Mouse (Mus musculus): ENCODE results near the gene Rflna. TPM values are rescaled to one million over a fixed set of nuclear protein-coding genes. Genes with fewer than 3 reads are reported as not detected.

The Rflna gene
- total RNA-seq, 2 experiments from 2014 or later, result 0.15 TPM; not detected in 1

- intact Hi-C loops (cut with DNase I), result no loop called here
- no peak for DNase-seq
These were observed 43.4 kb downstream of the Rflna start for GRCm38 (mm10) chr5:125046436-125046835.

GRCm38 (mm10) chr5:125049481-125049880 is 46.5 kb downstream of the Rflna start:
- intact Hi-C loops (cut with DNase I), result no loop called here

GRCm38 (mm10) chr5:125052237-125052602 is 49.2 kb downstream of the Rflna start:
- intact Hi-C loops (cut with DNase I), result no loop called here
- no peak for DNase-seq

More at GRCm38 (mm10) chr5:125049481-125049880, 46.5 kb downstream of the Rflna start:
- DNase-seq, result no peak

GRCm38 (mm10) chr5:125052603-125053488 is 49.8 kb downstream of the Rflna start:
- intact Hi-C loops (cut with DNase I), result no loop called here
- DNase-seq, result peak; percentile 72 to 78

- intact Hi-C loops (cut with DNase I), result loop anchor here (2.0 kb wide), 1 partner anchor 13 kb away; no protein-coding TSS in a partner anchor
- no peak for DNase-seq
These were observed 50.6 kb downstream of the Rflna start for GRCm38 (mm10) chr5:125053661-125054060.

GRCm38 (mm10) chr5:125055901-125056300 is 52.9 kb downstream of the Rflna start:
- DNase-seq, result no peak
- intact Hi-C loops (cut with DNase I), result loop anchor here (2.0 kb wide), 1 partner anchor 15 kb away; no protein-coding TSS in a partner anchor

GRCm38 (mm10) chr5:125056331-125056695 is 53.3 kb downstream of the Rflna start:
- no peak for DNase-seq
- intact Hi-C loops (cut with DNase I), result no loop called here

- intact Hi-C loops (cut with DNase I), result no loop called here
- peak; percentile 69 to 75 for DNase-seq
These were observed 53.9 kb downstream of the Rflna start for GRCm38 (mm10) chr5:125056696-125057554.

GRCm38 (mm10) chr5:125057555-125058266 is 54.7 kb downstream of the Rflna start:
- peak; percentile 48 to 53 for DNase-seq
- intact Hi-C loops (cut with DNase I), result no loop called here

- intact Hi-C loops (cut with DNase I), result no loop called here
- peak; percentile 76 for DNase-seq
These were observed 55.2 kb downstream of the Rflna start for GRCm38 (mm10) chr5:125058267-125058668.

Other genes with a start within 250 kb of the Rflna start
- gene Ccdc92, start 140.8 kb upstream of the Rflna start, total RNA-seq (2021), result under 1 TPM; 0.10 to 0.27 TPM
- 10 to 100 TPM; 18.9 to 20.0 TPM for gene Zfp664, start 140.5 kb upstream of the Rflna start, total RNA-seq (2021)
- gene Ncor2, start 176.0 kb downstream of the Rflna start, total RNA-seq (2021), result 100 to 1,000 TPM; 102 to 112 TPM

Measured in gastrocnemius, postnatal 36 days (tissue).